Mouse (Mus musculus): ENCODE measurements around the gene Nusap1.

- TF ChIP-seq POLR2A (IDR thresholded peaks at IDR 0.05; ENCODE audit: low read depth, low read length), result no peak
- no peak for TF ChIP-seq USF2 (conservative IDR thresholded peaks at IDR 0.05; ENCODE audit: low read depth, low read length)
- TF ChIP-seq MAZ (IDR thresholded peaks at IDR 0.05; ENCODE audit: low read depth, low read length), result no peak
These were observed 76.7 kb downstream of the Nusap1 start for GRCm38 (mm10) chr2:119694826-119695225.
